Mouse (Mus musculus) hindbrain, embryonic 16.5 days (tissue): ENCODE measurements at regions not wholly inside any gene's neighbourhood (a gene's known extent, or its start where the extent isn't known, plus 50 kb on each side); places are given as distances from the start of the nearest gene placed in this dataset.
A peak's percentile ranks its signal among the peaks of the same experiment; 100 is the strongest.

ENCODE experiments used
- ATAC-seq: fragments of 200-750 bp; cut with Nextera tagmentation; 2 replicates; pipeline ENCODE4 v1.8.0; 2017; ENCODE audit warnings: moderate TSS enrichment, moderate library complexity
- H3K27ac ChIP-seq: fragments of 300-500 bp; sonication (generic); 2 replicates; pipeline ENCODE4 v1.5.1; 2014; ENCODE audit warnings: low read depth, mild to moderate bottlenecking, control low read depth, low read length, moderate library complexity
- H3K27me3 ChIP-seq: fragments of 300-500 bp; sonication (generic); replicated peaks from 2 replicates; pipeline ENCODE4 v1.6.1; 2014; ENCODE audit warnings: low read length; ENCODE audit not compliant: control insufficient read depth, insufficient read depth
- H3K36me3 ChIP-seq: fragments of 300-500 bp; sonication (generic); 2 replicates; pipeline ENCODE4 v1.6.1; 2014; ENCODE audit warnings: mild to moderate bottlenecking, low read length, moderate library complexity, mixed read lengths; ENCODE audit not compliant: control insufficient read depth, insufficient read depth
- H3K4me1 ChIP-seq: fragments of 300-500 bp; sonication (generic); 2 replicates; pipeline ENCODE4 v1.6.1; 2014; ENCODE audit warnings: low read depth, low read length; ENCODE audit not compliant: control insufficient read depth, insufficient read depth
- H3K4me2 ChIP-seq: fragments of 300-500 bp; sonication (generic); 2 replicates; pipeline ENCODE4 v1.6.1; 2014; ENCODE audit warnings: mild to moderate bottlenecking, low read length, control low read depth, moderate library complexity
- H3K4me3 ChIP-seq: fragments of 300-500 bp; sonication (generic); 2 replicates; pipeline ENCODE4 v1.5.1; 2014; ENCODE audit warnings: mild to moderate bottlenecking, low read length, control low read depth, moderate library complexity
- H3K9ac ChIP-seq: fragments of 300-500 bp; sonication (generic); 2 replicates; pipeline ENCODE4 v1.6.1; 2014; ENCODE audit warnings: low read depth, mild to moderate bottlenecking, control low read depth, low read length, moderate library complexity
- H3K9me3 ChIP-seq: fragments of 300-500 bp; sonication (generic); 2 replicates; pipeline ENCODE4 v1.6.1; 2014; ENCODE audit warnings: mild to moderate bottlenecking, low read length, moderate library complexity; ENCODE audit not compliant: control insufficient read depth
- WGBS: fragments of 180-500 bp; shearing (Covaris S2); extraction: QIAGEN DNeasy Blood & Tissue Kit; methylation state at CpG from one replicate; pipeline ENCODE4 v1.1.7; 2014; 5-methylcytosine and 5-hydroxymethylcytosine counted together

DNA sequence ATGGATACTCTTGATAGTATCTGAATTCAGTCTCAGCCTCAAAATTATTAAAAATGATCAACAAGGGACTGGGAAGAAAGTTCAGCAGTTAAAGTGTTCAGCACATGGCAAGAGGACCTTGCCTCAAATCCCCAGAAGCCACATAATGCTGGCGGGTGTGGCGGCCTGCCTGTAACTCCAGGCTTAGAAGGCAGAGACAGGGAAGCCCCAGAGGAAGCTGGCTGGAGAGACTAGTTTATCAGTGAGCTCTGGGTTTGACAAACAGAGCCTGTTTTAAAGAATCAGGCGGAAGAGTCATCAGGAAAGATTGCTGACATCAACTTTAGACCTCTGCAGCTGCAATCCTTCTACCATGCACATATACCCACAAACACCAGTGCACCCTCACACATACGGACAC is 52.1 kb upstream of the Fyn start:
- WGBS, result 70% methylated on average over 4 of the region's 4 CpGs
- Histone ChIP-seq H3K4me1 (peaks cover 6% of the 10 kb centered on the region), H3K27me3 (no peaks in the 10 kb centered on the region), H3K4me2 (no peak overlapping the region), H3K36me3 (no peaks in the 10 kb centered on the region), H3K27ac (no peak overlapping the region), H3K9ac (no peak overlapping the region), H3K4me3 (no peak overlapping the region), H3K9me3 (no peaks in the 10 kb centered on the region; the same call in 1 of the 2 replicates)
- no peak for ATAC-seq

- H3K27me3 ChIP-seq, result no peaks in the 10 kb centered on the region
- no peaks in the 10 kb centered on the region; the same call in none of the 2 replicates for H3K4me1 ChIP-seq
- no peak overlapping the region for H3K9ac ChIP-seq
- no peaks in the 10 kb centered on the region; the same call in 1 of the 2 replicates for H3K9me3 ChIP-seq
- ATAC-seq, result no peak
- H3K36me3 ChIP-seq, result no peaks in the 10 kb centered on the region
- no peak overlapping the region for H3K4me2 ChIP-seq
- WGBS, result 77% methylated on average over 6 of the region's 6 CpGs
- H3K4me3 ChIP-seq, result no peak overlapping the region
- no peak overlapping the region for H3K27ac ChIP-seq
Measured at GRCm38 (mm10) chr10:39315434-39316174, 53.1 kb upstream of the Fyn start.

GRCm38 (mm10) chr10:39311501-39311900 is 57.2 kb upstream of the Fyn start:
- WGBS, result 87% methylated on average over 1 of the region's 1 CpGs
- Histone ChIP-seq H3K9ac (no peak overlapping the region), H3K9me3 (no peaks in the 10 kb centered on the region), H3K27me3 (no peaks in the 10 kb centered on the region), H3K4me3 (no peak overlapping the region), H3K4me1 (no peaks in the 10 kb centered on the region; the same call in none of the 2 replicates), H3K36me3 (no peaks in the 10 kb centered on the region), H3K4me2 (no peak overlapping the region), H3K27ac (no peak overlapping the region)
- no peak for ATAC-seq

DNA sequence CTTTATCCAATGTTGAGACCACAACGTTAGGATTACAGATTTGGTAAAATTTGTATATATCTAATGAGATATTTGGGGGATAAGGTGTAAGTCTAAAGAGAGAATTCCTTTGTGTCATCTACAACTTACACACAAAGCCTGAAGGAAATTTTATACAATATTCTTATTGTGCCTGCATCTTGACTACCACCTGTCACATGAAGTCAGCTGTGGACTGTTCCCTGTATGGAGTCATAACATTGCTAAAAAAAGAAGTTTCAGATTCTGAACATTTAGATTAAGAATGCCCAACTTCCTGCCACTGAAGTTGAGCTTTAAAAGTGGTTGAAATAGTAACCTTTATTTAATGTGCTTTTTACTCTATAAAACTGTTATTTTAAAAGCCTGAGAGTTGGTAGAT is 60.1 kb upstream of the Fyn start:
- WGBS, result 78% methylated on average over 1 of the region's 1 CpGs
- H3K9ac ChIP-seq, result no peak overlapping the region
- no peaks in the 10 kb centered on the region for H3K27me3 ChIP-seq
- ATAC-seq, result no peak
- H3K27ac ChIP-seq, result no peak overlapping the region
- H3K36me3 ChIP-seq, result no peaks in the 10 kb centered on the region
- H3K4me2 ChIP-seq, result no peak overlapping the region
- H3K4me3 ChIP-seq, result no peak overlapping the region
- no peaks in the 10 kb centered on the region for H3K9me3 ChIP-seq
- no peaks in the 10 kb centered on the region for H3K4me1 ChIP-seq

GRCm38 (mm10) chr10:39292703-39293496 is 75.8 kb upstream of the Fyn start:
- ATAC-seq, result no peak
- Histone ChIP-seq H3K4me1 (peaks cover 23% of the 10 kb centered on the region), H3K27me3 (no peaks in the 10 kb centered on the region), H3K9ac (no peak overlapping the region), H3K4me2 (no peak overlapping the region), H3K9me3 (peaks cover 1% of the 10 kb centered on the region; the same call in 1 of the 2 replicates), H3K27ac (no peak overlapping the region), H3K36me3 (no peaks in the 10 kb centered on the region), H3K4me3 (no peak overlapping the region)
- WGBS, result 74% methylated on average over 11 of the region's 11 CpGs

- Histone ChIP-seq H3K27me3 (no peaks in the 10 kb centered on the region), H3K9me3 (no peaks in the 10 kb centered on the region), H3K36me3 (no peaks in the 10 kb centered on the region), H3K4me3 (no peak overlapping the region), H3K4me1 (peaks cover 23% of the 10 kb centered on the region), H3K27ac (peak overlapping the region; percentile 64), H3K4me2 (peak overlapping the region; percentile 17; the same call in 1 of the 2 replicates), H3K9ac (no peak overlapping the region)
- WGBS, result 62% methylated on average over 9 of the region's 9 CpGs
- peak; percentile 87 for ATAC-seq
Measured at GRCm38 (mm10) chr10:39291747-39292198, 76.9 kb upstream of the Fyn start.

- no peaks in the 10 kb centered on the region for H3K36me3 ChIP-seq
- H3K4me3 ChIP-seq, result no peak overlapping the region
- ATAC-seq, result peak; percentile 89
- 37% methylated on average over 8 of the region's 8 CpGs for WGBS
- H3K4me2 ChIP-seq, result peak overlapping the region; percentile 17; the same call in 1 of the 2 replicates
- H3K4me1 ChIP-seq, result peaks cover 23% of the 10 kb centered on the region
- H3K27me3 ChIP-seq, result no peaks in the 10 kb centered on the region
- no peaks in the 10 kb centered on the region for H3K9me3 ChIP-seq
- H3K27ac ChIP-seq, result peak overlapping the region; percentile 64
- no peak overlapping the region for H3K9ac ChIP-seq
Measured at GRCm38 (mm10) chr10:39291134-39291746, 77.4 kb upstream of the Fyn start.

DNA sequence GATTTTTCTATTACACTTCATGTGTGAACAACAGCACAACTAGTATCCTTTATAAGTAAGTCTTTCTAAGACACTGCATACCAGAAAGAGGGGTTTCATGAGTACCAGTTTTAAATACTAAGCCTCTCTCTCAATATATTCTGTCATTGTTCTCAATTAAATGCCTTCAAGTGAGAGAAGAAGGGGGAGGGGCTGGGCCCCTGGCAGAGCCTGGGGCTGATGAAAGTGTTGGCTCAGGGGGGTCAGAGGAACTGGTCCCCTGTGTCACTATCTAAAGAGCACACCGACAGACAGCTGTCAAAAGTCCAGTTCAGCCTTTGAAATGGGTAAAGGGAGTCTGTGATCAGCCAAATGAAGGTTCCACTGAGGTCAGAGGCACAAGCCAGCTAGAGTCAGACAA is 78.4 kb upstream of the Fyn start:
- H3K9ac ChIP-seq, result no peak overlapping the region
- H3K4me1 ChIP-seq, result peaks cover 23% of the 10 kb centered on the region
- no peak overlapping the region for H3K4me3 ChIP-seq
- H3K9me3 ChIP-seq, result no peaks in the 10 kb centered on the region
- no peaks in the 10 kb centered on the region for H3K27me3 ChIP-seq
- ATAC-seq, result no peak
- H3K27ac ChIP-seq, result 0 out of 2 replicates have a peak overlapping the region, but pooled peaks have one; percentile 8
- no peaks in the 10 kb centered on the region for H3K36me3 ChIP-seq
- H3K4me2 ChIP-seq, result no peak overlapping the region
- WGBS, result 13% methylated on average over 1 of the region's 1 CpGs
